Mouse (Mus musculus) midbrain, embryonic 11.5 days (tissue): Measurements from ENCODE around the gene Ptprn2. TPM values are rescaled to one million over a fixed set of nuclear protein-coding genes. Genes with fewer than 3 reads are reported as not detected.

Experiments
- ATAC-seq: fragments of 200-750 bp; cut with Nextera tagmentation; 2 replicates; pipeline ENCODE4 v1.8.0; 2017; ENCODE audit warnings: moderate TSS enrichment, moderate library complexity; ENCODE audit not compliant: low FRiP score
- DNase-seq: peaks from one replicate; pipeline ENCODE4 v3.0.0; 2015; ENCODE audit warnings: low spot score; ENCODE audit errors: missing footprints
- H3K27ac ChIP-seq: fragments of 300-500 bp; sonication (generic); 2 replicates; pipeline ENCODE4 v1.5.1; 2014; ENCODE audit warnings: low read depth, low read length
- H3K27me3 ChIP-seq: fragments of 300-500 bp; sonication (generic); 2 replicates; pipeline ENCODE4 v1.6.1; 2014; ENCODE audit warnings: mild to moderate bottlenecking, low read length, moderate library complexity, mixed read lengths; ENCODE audit not compliant: control insufficient read depth, insufficient read depth
- H3K36me3 ChIP-seq: fragments of 300-500 bp; sonication (generic); 2 replicates; pipeline ENCODE4 v1.6.1; 2014; ENCODE audit warnings: mild to moderate bottlenecking, low read length, moderate library complexity, mixed read lengths; ENCODE audit not compliant: control insufficient read depth, insufficient read depth
- H3K4me1 ChIP-seq: fragments of 300-500 bp; sonication (generic); 2 replicates; pipeline ENCODE4 v1.6.1; 2014; ENCODE audit warnings: low read length; ENCODE audit not compliant: control insufficient read depth, insufficient read depth
- H3K4me2 ChIP-seq: fragments of 300-500 bp; sonication (generic); 2 replicates; pipeline ENCODE4 v1.6.1; 2014; ENCODE audit warnings: mild to moderate bottlenecking, moderate library complexity
- H3K4me3 ChIP-seq: fragments of 300-500 bp; sonication (generic); 2 replicates; pipeline ENCODE4 v1.5.1; 2014; ENCODE audit warnings: low read depth, low read length
- H3K9ac ChIP-seq: fragments of 300-500 bp; sonication (generic); 2 replicates; pipeline ENCODE4 v1.6.1; 2014; ENCODE audit warnings: low read length
- H3K9me3 ChIP-seq: fragments of 300-500 bp; sonication (generic); 2 replicates; pipeline ENCODE4 v1.6.1; 2016; ENCODE audit warnings: low read length; ENCODE audit not compliant: control insufficient read depth
- WGBS: fragments of 180-500 bp; shearing (Covaris S2); extraction: QIAGEN DNeasy Blood & Tissue Kit; methylation state at CpG from one replicate; pipeline ENCODE4 v1.1.7; 2014; 5-methylcytosine and 5-hydroxymethylcytosine counted together
- polyA plus RNA-seq: library from polyadenylated mRNA; unstranded; fragments of >200 nt; fragmentation: Nextera tagmentation; extraction: Ambion mirVana; gene quantifications from 2 replicates; pipeline ENCODE4 v1.2.1, GENCODE M21; 2014

The Ptprn2 gene
- polyA plus RNA-seq, 1 experiment from 2014 or later, result 7.3 TPM

DNA sequence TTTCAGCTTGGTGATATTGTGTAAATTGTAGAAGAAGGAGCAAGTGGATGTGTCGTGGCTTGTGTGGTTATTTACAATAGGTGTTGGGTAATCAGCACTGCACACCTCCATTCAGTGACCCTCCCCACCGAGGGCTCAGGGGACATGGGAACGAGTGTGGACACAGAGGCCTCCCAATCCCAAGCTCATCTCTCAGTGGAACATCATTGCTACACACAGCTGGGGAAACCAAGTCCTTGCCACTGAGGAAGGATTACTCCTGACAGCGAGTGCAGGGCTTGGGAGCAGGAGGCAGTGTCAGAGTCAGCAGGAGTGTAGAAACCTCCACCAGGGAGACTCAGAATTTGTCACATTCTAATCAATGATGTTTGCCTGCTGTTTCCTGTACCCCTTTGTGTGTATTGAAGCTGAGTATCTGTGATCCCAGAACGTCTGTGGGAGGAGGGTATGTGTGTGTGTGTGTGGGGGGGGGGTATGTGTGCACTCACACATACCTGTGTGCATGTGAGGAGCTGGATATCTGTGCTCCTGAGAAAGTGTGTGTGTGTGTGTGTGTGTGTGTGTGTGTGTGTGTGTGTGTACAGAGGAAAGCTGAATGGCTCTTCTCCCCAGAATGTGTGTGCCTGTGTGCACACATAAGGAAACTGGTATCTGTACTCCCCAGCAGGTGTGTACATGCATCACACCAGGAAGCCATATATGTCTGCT lies 599.3 kb downstream of the Ptprn2 start:
- Histone ChIP-seq H3K9me3 (no peaks in the 10 kb centered on the region), H3K4me1 (peaks cover 21% of the 10 kb centered on the region), H3K36me3 (no peaks in the 10 kb centered on the region), H3K4me3 (no peak overlapping the region), H3K9ac (peak overlapping the region; percentile 24; the same call in 1 of the 2 replicates), H3K4me2 (no peak overlapping the region), H3K27me3 (no peaks in the 10 kb centered on the region), H3K27ac (peak overlapping the region; percentile 36; the same call in 1 of the 2 replicates)
- ATAC-seq, result peak; percentile 47; the same call in 1 of the 2 replicates
- DNase-seq, result no peak
- 26% methylated on average over 5 of the region's 5 CpGs for whole genome bisulfite sequencing

GRCm38 (mm10) chr12:117085661-117086335 lies 600.3 kb downstream of the Ptprn2 start:
- DNase-seq, result no peak

DNA sequence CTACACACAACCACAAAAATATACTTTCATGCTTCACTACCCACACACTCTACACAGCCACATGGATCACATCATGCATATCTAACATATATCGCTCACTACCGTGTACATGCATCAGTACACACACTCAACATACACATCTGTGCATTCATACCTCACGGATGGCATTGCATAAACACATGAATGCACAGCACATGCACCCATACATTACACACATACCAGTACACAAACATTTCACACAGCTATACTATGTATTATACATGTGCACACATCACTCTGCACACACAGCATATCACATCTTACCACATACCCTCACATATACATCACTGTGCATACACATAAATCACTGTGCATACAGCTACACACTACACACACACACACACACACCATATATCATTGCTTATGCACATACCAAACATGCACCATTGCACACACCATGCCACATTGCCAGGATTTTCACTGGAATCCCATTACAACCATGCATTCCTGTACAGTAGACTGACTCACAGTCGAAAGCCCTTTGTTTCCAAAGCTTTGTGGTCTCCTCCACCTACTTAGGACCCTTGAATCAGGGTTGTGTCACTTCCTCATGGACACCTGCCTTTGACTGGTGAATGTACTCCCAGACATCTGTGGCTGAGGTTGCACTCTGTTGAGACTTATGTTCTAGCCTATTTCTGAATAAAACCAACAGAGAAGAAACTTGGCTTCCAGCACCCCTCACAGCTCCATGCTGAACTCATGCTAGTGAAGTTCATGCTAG lies 607.0 kb downstream of the Ptprn2 start:
- H3K9ac ChIP-seq, result no peak overlapping the region
- WGBS, result 90% methylated on average over 4 of the region's 4 CpGs
- H3K27me3 ChIP-seq, result no peaks in the 10 kb centered on the region
- no peaks in the 10 kb centered on the region for H3K4me1 ChIP-seq
- ATAC-seq, result no peak
- no peaks in the 10 kb centered on the region for H3K36me3 ChIP-seq
- H3K4me3 ChIP-seq, result no peak overlapping the region
- H3K27ac ChIP-seq, result no peak overlapping the region
- H3K9me3 ChIP-seq, result no peaks in the 10 kb centered on the region
- DNase-seq, result no peak
- H3K4me2 ChIP-seq, result no peak overlapping the region

More at GRCm38 (mm10) chr12:117085661-117086335, 600.3 kb downstream of the Ptprn2 start:
- Histone ChIP-seq H3K9ac (no peak overlapping the region), H3K4me3 (no peak overlapping the region), H3K27me3 (no peaks in the 10 kb centered on the region), H3K4me2 (no peak overlapping the region), H3K36me3 (no peaks in the 10 kb centered on the region), H3K27ac (no peak overlapping the region), H3K4me1 (peaks cover 21% of the 10 kb centered on the region), H3K9me3 (no peaks in the 10 kb centered on the region)
- ATAC-seq, result no peak
- 68% methylated on average over 1 of the region's 1 CpGs for WGBS

DNA sequence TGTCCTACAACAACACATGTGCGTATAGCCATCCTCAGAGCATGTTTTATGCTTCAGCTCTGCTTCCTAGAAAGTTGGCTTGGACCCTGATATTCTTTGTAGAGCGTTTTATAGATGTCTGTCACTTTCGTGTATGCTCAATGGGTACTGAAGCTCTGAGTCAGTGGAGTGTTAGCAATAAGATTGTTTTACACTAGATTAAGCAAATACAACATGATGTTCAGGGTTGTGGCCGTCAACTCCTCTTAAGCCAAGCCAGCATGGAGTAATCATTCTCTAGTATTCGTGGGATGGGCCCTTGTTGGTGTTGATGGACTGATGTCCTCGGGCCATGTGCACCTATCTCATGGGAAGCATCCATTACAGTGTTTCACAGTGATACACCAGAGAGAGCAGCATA lies 610.4 kb downstream of the Ptprn2 start:
- no peaks in the 10 kb centered on the region for H3K4me1 ChIP-seq
- no peak overlapping the region for H3K4me2 ChIP-seq
- DNase-seq (no peak), ATAC-seq (no peak)
- H3K27me3 ChIP-seq, result no peaks in the 10 kb centered on the region
- no peak overlapping the region for H3K27ac ChIP-seq
- no peaks in the 10 kb centered on the region for H3K36me3 ChIP-seq
- WGBS, result 75% methylated on average over 6 of the region's 6 CpGs
- no peaks in the 10 kb centered on the region for H3K9me3 ChIP-seq
- H3K4me3 ChIP-seq, result no peak overlapping the region
- no peak overlapping the region for H3K9ac ChIP-seq

DNA sequence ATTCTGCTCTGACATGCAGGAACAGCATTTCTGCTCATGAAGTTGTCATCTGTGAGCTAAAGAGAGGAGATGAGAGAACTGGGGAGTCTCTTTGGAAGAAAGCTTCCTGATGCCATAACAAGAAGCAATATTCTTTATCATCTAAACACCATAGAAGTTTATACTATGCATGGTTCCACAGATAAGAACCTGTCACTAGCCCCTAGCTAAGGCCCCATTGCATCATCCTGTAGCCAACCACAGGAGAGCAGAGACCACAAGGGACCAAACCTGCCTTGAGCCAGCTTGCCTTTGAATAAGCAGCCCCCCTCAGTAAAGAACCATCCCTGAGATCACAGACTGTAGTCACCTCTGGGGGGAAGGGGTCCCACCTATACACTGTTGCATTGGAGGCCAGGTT lies 612.8 kb downstream of the Ptprn2 start:
- no peak for ATAC-seq
- Histone ChIP-seq H3K9me3 (no peaks in the 10 kb centered on the region), H3K36me3 (no peaks in the 10 kb centered on the region), H3K27me3 (no peaks in the 10 kb centered on the region), H3K27ac (no peak overlapping the region), H3K4me1 (no peaks in the 10 kb centered on the region), H3K9ac (no peak overlapping the region), H3K4me3 (no peak overlapping the region), H3K4me2 (no peak overlapping the region)
- DNase-seq, result no peak

GRCm38 (mm10) chr12:117106696-117107095 lies 621.2 kb downstream of the Ptprn2 start:
- Histone ChIP-seq H3K36me3 (no peaks in the 10 kb centered on the region), H3K4me1 (peaks cover 16% of the 10 kb centered on the region), H3K4me3 (no peak overlapping the region), H3K27ac (peak overlapping the region; percentile 20), H3K4me2 (peak overlapping the region; percentile 36), H3K27me3 (no peaks in the 10 kb centered on the region), H3K9me3 (no peaks in the 10 kb centered on the region), H3K9ac (peak overlapping the region; percentile 28; the same call in 1 of the 2 replicates)
- peak; percentile 35 for ATAC-seq
- WGBS, result 32% methylated on average over 4 of the region's 4 CpGs
- DNase-seq, result no peak

DNA sequence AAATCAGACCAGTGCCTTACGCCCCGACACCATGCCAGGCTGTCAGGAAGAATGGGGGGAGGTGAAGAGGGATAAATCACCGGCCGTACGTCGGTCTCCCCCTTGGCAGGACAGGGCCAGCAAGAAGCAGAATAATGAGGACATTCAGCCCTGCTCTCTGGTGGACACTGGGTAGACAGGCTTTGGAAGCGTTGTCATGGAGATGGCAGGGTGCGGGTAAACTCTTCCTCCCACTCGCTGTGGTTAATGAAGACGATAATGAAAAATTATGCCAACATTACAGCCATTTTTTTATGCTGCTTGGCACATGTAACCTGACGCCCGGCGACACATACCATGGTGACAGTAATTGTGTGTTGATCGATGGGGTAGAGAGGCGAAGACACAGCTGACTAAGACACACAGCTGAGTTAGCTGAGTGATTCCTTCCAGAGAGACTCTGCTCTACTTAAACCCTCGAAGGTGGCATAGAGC lies 621.7 kb downstream of the Ptprn2 start:
- Histone ChIP-seq H3K4me1 (peaks cover 16% of the 10 kb centered on the region), H3K4me3 (no peak overlapping the region)

DNA sequence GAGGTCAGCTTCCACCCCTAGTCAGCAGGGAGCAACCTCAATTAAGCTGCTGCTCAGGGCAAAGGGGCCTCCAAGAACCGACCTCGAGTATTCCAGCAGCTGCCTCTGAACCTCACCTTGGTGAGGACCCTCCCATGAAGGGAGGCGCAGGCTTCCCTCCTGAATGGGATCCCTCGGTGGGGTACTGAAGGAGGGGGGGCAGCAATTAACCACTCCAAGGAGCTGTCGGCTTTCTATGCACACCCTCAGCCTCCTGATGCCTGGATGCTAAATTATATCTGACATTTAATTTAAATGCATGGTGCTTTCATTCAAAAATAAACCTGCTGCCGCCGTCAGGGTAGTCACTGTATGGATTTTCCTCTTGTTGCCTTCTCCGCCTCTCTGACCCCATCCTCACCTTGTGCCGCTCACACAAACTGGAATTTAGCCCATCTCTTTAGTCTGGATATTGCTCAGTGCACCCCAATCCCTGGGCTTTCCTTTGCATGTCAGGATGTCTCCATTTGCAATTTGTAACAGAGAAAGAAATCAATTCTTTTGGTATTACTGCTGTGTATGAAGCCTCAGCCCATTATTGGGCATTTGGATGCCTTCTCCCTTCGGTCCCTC lies 629.8 kb downstream of the Ptprn2 start:
- Histone ChIP-seq H3K9ac (no peak overlapping the region), H3K27me3 (no peaks in the 10 kb centered on the region), H3K9me3 (no peaks in the 10 kb centered on the region), H3K4me2 (no peak overlapping the region), H3K36me3 (no peaks in the 10 kb centered on the region), H3K4me1 (no peaks in the 10 kb centered on the region), H3K4me3 (no peak overlapping the region), H3K27ac (no peak overlapping the region)
- WGBS, result 49% methylated on average over 10 of the region's 10 CpGs
- DNase-seq (no peak), ATAC-seq (no peak)

More for the DNA sequence above, 621.7 kb downstream of the Ptprn2 start:
- DNase-seq, result peak; percentile 92
- ATAC-seq, result peak; percentile 96
- Histone ChIP-seq H3K9ac (peak overlapping the region; percentile 28; the same call in 1 of the 2 replicates), H3K9me3 (no peaks in the 10 kb centered on the region), H3K36me3 (no peaks in the 10 kb centered on the region), H3K27ac (peak overlapping the region; percentile 30; the same call in 1 of the 2 replicates), H3K27me3 (no peaks in the 10 kb centered on the region), H3K4me2 (peak overlapping the region; percentile 36)
- WGBS, result 8% methylated on average over 16 of the region's 16 CpGs
